Mouse (Mus musculus): ENCODE measurements around the gene Supt3. TPM values are rescaled to one million over a fixed set of nuclear protein-coding genes. Genes with fewer than 3 reads are reported as not detected.

Supt3 gene
- total and polyA plus RNA-seq, 2 experiments: 2.3 to 4.9 TPM

GRCm38 (mm10) chr17:45151312-45151929 lies 374.5 kb downstream of the Supt3 start:
- H3K27ac ChIP-seq (replicated peaks; ENCODE audit: insufficient read depth, low read depth, low read length): no peak overlapping the region
- H3K9ac ChIP-seq (ENCODE audit: low read depth, low read length): no peak overlapping the region
- no peaks in the 10 kb centered on the region for H3K36me3 ChIP-seq (ENCODE audit: control insufficient read depth, insufficient read depth, low read length)
- no peak overlapping the region for H3K4me3 ChIP-seq (ENCODE audit: insufficient read depth, low read depth, low read length)
- H3K79me2 ChIP-seq (ENCODE audit: control insufficient read depth, insufficient read depth, low read length): no peaks in the 10 kb centered on the region
- TF ChIP-seq POLR2A (IDR thresholded peaks at IDR 0.05; ENCODE audit: extremely low read depth, insufficient read depth, low read length) (no peak), CTCF (IDR thresholded peaks at IDR 0.05; ENCODE audit: low read depth, low read length) (no peak)
- H3K4me1 ChIP-seq (ENCODE audit: control insufficient read depth, insufficient read depth, low read length): no peaks in the 10 kb centered on the region
- 90% methylated on average over 17 of the region's 17 CpGs for WGBS
- H3K27me3 ChIP-seq (ENCODE audit: control insufficient read depth, insufficient read depth, low read length): 0 out of 2 replicates have a peak, but pooled peaks cover 3% of the 10 kb centered on the region
- DNase-seq (ENCODE audit: extremely low read depth, low read depth, low spot score): no peak

GRCm38 (mm10) chr17:45153721-45154120 lies 376.8 kb downstream of the Supt3 start:
- no peak for DNase-seq (ENCODE audit: extremely low read depth, low read depth, low spot score)
- no peak overlapping the region for H3K9ac ChIP-seq (ENCODE audit: low read depth, low read length)
- TF ChIP-seq POLR2A (IDR thresholded peaks at IDR 0.05; ENCODE audit: extremely low read depth, insufficient read depth, low read length): no peak
- no peak for TF ChIP-seq CTCF (IDR thresholded peaks at IDR 0.05; ENCODE audit: low read depth, low read length)
- H3K4me3 ChIP-seq (ENCODE audit: insufficient read depth, low read depth, low read length): no peak overlapping the region
- 0 out of 2 replicates have a peak, but pooled peaks cover 3% of the 10 kb centered on the region for H3K27me3 ChIP-seq (ENCODE audit: control insufficient read depth, insufficient read depth, low read length)
- no peaks in the 10 kb centered on the region for H3K36me3 ChIP-seq (ENCODE audit: control insufficient read depth, insufficient read depth, low read length)
- 34% methylated on average over 6 of the region's 6 CpGs for WGBS
- no peaks in the 10 kb centered on the region for H3K79me2 ChIP-seq (ENCODE audit: control insufficient read depth, insufficient read depth, low read length)
- H3K4me1 ChIP-seq (ENCODE audit: control insufficient read depth, insufficient read depth, low read length): no peaks in the 10 kb centered on the region
- no peak overlapping the region for H3K27ac ChIP-seq (replicated peaks; ENCODE audit: insufficient read depth, low read depth, low read length)

GRCm38 (mm10) chr17:45158171-45158691 lies 381.3 kb downstream of the Supt3 start:
- Histone ChIP-seq H3K9ac (ENCODE audit: low read depth, low read length) (no peak overlapping the region), H3K4me1 (ENCODE audit: control insufficient read depth, insufficient read depth, low read length) (no peaks in the 10 kb centered on the region), H3K36me3 (ENCODE audit: control insufficient read depth, insufficient read depth, low read length) (no peaks in the 10 kb centered on the region), H3K4me3 (ENCODE audit: insufficient read depth, low read depth, low read length) (no peak overlapping the region), H3K27ac (replicated peaks; ENCODE audit: insufficient read depth, low read depth, low read length) (no peak overlapping the region), H3K27me3 (ENCODE audit: control insufficient read depth, insufficient read depth, low read length) (0 out of 2 replicates have a peak, but pooled peaks cover 2% of the 10 kb centered on the region), H3K79me2 (ENCODE audit: control insufficient read depth, insufficient read depth, low read length) (no peaks in the 10 kb centered on the region)
- 82% methylated on average over 16 of the region's 16 CpGs for WGBS
- TF ChIP-seq POLR2A (IDR thresholded peaks at IDR 0.05; ENCODE audit: extremely low read depth, insufficient read depth, low read length) (no peak), CTCF (IDR thresholded peaks at IDR 0.05; ENCODE audit: low read depth, low read length) (no peak)
- DNase-seq (ENCODE audit: extremely low read depth, low read depth, low spot score): no peak

- H3K4me3 ChIP-seq (ENCODE audit: insufficient read depth, low read depth, low read length): no peak overlapping the region
- no peaks in the 10 kb centered on the region for H3K27me3 ChIP-seq (ENCODE audit: control insufficient read depth, insufficient read depth, low read length)
- no peak overlapping the region for H3K9ac ChIP-seq (ENCODE audit: low read depth, low read length)
- no peaks in the 10 kb centered on the region for H3K79me2 ChIP-seq (ENCODE audit: control insufficient read depth, insufficient read depth, low read length)
- no peak overlapping the region for H3K27ac ChIP-seq (replicated peaks; ENCODE audit: insufficient read depth, low read depth, low read length)
- no peaks in the 10 kb centered on the region for H3K36me3 ChIP-seq (ENCODE audit: control insufficient read depth, insufficient read depth, low read length)
- 91% methylated on average over 6 of the region's 6 CpGs for WGBS
- no peak for DNase-seq (ENCODE audit: extremely low read depth, low read depth, low spot score)
- H3K4me1 ChIP-seq (ENCODE audit: control insufficient read depth, insufficient read depth, low read length): no peaks in the 10 kb centered on the region
- TF ChIP-seq CTCF (IDR thresholded peaks at IDR 0.05; ENCODE audit: low read depth, low read length) (peak; percentile 21; the same call in 1 of the 2 replicates), POLR2A (IDR thresholded peaks at IDR 0.05; ENCODE audit: extremely low read depth, insufficient read depth, low read length) (no peak)
Measured at GRCm38 (mm10) chr17:45160651-45161050, 383.7 kb downstream of the Supt3 start.

GRCm38 (mm10) chr17:45165741-45166140 lies 388.8 kb downstream of the Supt3 start:
- H3K27ac ChIP-seq (replicated peaks; ENCODE audit: insufficient read depth, low read depth, low read length): no peak overlapping the region
- no peak overlapping the region for H3K4me3 ChIP-seq (ENCODE audit: insufficient read depth, low read depth, low read length)
- no peak for DNase-seq (ENCODE audit: extremely low read depth, low read depth, low spot score)
- no peaks in the 10 kb centered on the region for H3K79me2 ChIP-seq (ENCODE audit: control insufficient read depth, insufficient read depth, low read length)
- H3K36me3 ChIP-seq (ENCODE audit: control insufficient read depth, insufficient read depth, low read length): no peaks in the 10 kb centered on the region
- WGBS: 44% methylated on average over 4 of the region's 4 CpGs
- H3K27me3 ChIP-seq (ENCODE audit: control insufficient read depth, insufficient read depth, low read length): no peaks in the 10 kb centered on the region
- no peak overlapping the region for H3K9ac ChIP-seq (ENCODE audit: low read depth, low read length)
- TF ChIP-seq CTCF (IDR thresholded peaks at IDR 0.05; ENCODE audit: low read depth, low read length): no peak
- H3K4me1 ChIP-seq (ENCODE audit: control insufficient read depth, insufficient read depth, low read length): no peaks in the 10 kb centered on the region

Other genes with a start within 250 kb of the Supt3 start
- 0.09 and 0.20 TPM in 2 replicates for gene Runx2, start 37.6 kb downstream of the Supt3 start, total RNA-seq (2014; rRNA removed)
- gene Runx2, start 37.6 kb downstream of the Supt3 start, polyA plus RNA-seq (2012; rRNA removed): 0.21 TPM in 2 replicates